Mouse (Mus musculus) hindbrain, embryonic 13.5 days (tissue): ENCODE results near the gene Snx11. TPM values are rescaled to one million over a fixed set of nuclear protein-coding genes. Genes with fewer than 3 reads are reported as not detected.

Experiments used
- ATAC-seq: fragments of 200-750 bp; cut with Nextera tagmentation; 2 replicates; pipeline ENCODE4 v1.8.0; 2017; ENCODE audit warnings: moderate TSS enrichment; ENCODE audit not compliant: low FRiP score
- H3K27ac ChIP-seq: fragments of 300-500 bp; sonication (generic); 2 replicates; pipeline ENCODE4 v1.5.1; 2015; ENCODE audit warnings: inconsistent platforms, mild to moderate bottlenecking, moderate library complexity
- H3K27me3 ChIP-seq: fragments of 300-500 bp; sonication (generic); 2 replicates; pipeline ENCODE4 v1.6.1; 2015; ENCODE audit warnings: mild to moderate bottlenecking, inconsistent platforms
- H3K36me3 ChIP-seq: fragments of 300-500 bp; sonication (generic); 2 replicates; pipeline ENCODE4 v1.6.1; 2015; ENCODE audit warnings: mild to moderate bottlenecking, inconsistent platforms
- H3K4me1 ChIP-seq: fragments of 300-500 bp; sonication (generic); replicated peaks from 2 replicates; pipeline ENCODE4 v1.6.1; 2015; ENCODE audit warnings: inconsistent platforms
- H3K4me2 ChIP-seq: fragments of 300-500 bp; sonication (generic); 2 replicates; pipeline ENCODE4 v1.6.1; 2015; ENCODE audit warnings: inconsistent platforms, mild to moderate bottlenecking, moderate library complexity
- H3K4me3 ChIP-seq: fragments of 300-500 bp; sonication (generic); 2 replicates; pipeline ENCODE4 v1.5.1; 2015; ENCODE audit warnings: mild to moderate bottlenecking, inconsistent platforms
- H3K9ac ChIP-seq: fragments of 300-500 bp; sonication (generic); 2 replicates; pipeline ENCODE4 v1.6.1; 2015; ENCODE audit warnings: mild to moderate bottlenecking, inconsistent platforms
- H3K9me3 ChIP-seq: fragments of 300-500 bp; sonication (generic); 2 replicates; pipeline ENCODE4 v1.6.1; 2016; ENCODE audit warnings: inconsistent platforms
- WGBS: fragments of 180-500 bp; shearing (Covaris S2); methylation state at CpG from one replicate; pipeline ENCODE4 v1.1.7; 2015; 5-methylcytosine and 5-hydroxymethylcytosine counted together
- polyA plus RNA-seq: library from polyadenylated mRNA; unstranded; fragments of >200 nt; fragmentation: Nextera tagmentation; extraction: Ambion mirVana; gene quantifications from 2 replicates; pipeline ENCODE4 v1.2.1, GENCODE M21; 2015

Snx11 gene
- polyA plus RNA-seq, 1 experiment from 2014 or later, result 71.8 TPM

GRCm38 (mm10) chr11:96728577-96728976 lies 48.8 kb downstream of the Snx11 start:
- Histone ChIP-seq H3K4me2 (no peak overlapping the region), H3K4me3 (no peak overlapping the region), H3K36me3 (no peaks in the 10 kb centered on the region), H3K9me3 (no peaks in the 10 kb centered on the region), H3K4me1 (peaks cover 48% of the 10 kb centered on the region), H3K9ac (no peak overlapping the region), H3K27me3 (no peaks in the 10 kb centered on the region), H3K27ac (peak overlapping the region; percentile 60)
- no peak for ATAC-seq
- WGBS, result 55% methylated on average over 2 of the region's 2 CpGs

- Histone ChIP-seq H3K9me3 (no peaks in the 10 kb centered on the region), H3K4me1 (peaks cover 34% of the 10 kb centered on the region), H3K27ac (no peak overlapping the region), H3K27me3 (no peaks in the 10 kb centered on the region), H3K36me3 (no peaks in the 10 kb centered on the region), H3K4me3 (no peak overlapping the region), H3K4me2 (no peak overlapping the region), H3K9ac (no peak overlapping the region)
- no peak for ATAC-seq
- 74% methylated on average over 1 of the region's 1 CpGs for WGBS
Measured at GRCm38 (mm10) chr11:96725833-96726232, 51.5 kb downstream of the Snx11 start.

GRCm38 (mm10) chr11:96718609-96719008 lies 58.8 kb downstream of the Snx11 start:
- Histone ChIP-seq H3K36me3 (no peaks in the 10 kb centered on the region), H3K9me3 (no peaks in the 10 kb centered on the region), H3K9ac (no peak overlapping the region), H3K27me3 (no peaks in the 10 kb centered on the region), H3K27ac (peak overlapping the region; percentile 25), H3K4me3 (no peak overlapping the region), H3K4me1 (peaks cover 36% of the 10 kb centered on the region), H3K4me2 (no peak overlapping the region)
- WGBS, result 40% methylated on average over 7 of the region's 7 CpGs
- no peak for ATAC-seq

Other genes with a start within 250 kb of the Snx11 start
- 108 and 109 TPM in 2 replicates for gene Cbx1, start 11.6 kb upstream of the Snx11 start, polyA plus RNA-seq
- 69.8 and 72.6 TPM in 2 replicates for gene Nfe2l1, start 52.4 kb upstream of the Snx11 start, polyA plus RNA-seq
- 27.3 and 31.7 TPM in 2 replicates for gene Copz2, start 72.3 kb upstream of the Snx11 start, polyA plus RNA-seq
- gene Cdk5rap3, start 138.9 kb upstream of the Snx11 start, polyA plus RNA-seq, result 92.9 and 100 TPM in 2 replicates
- 0.29 and 0.43 TPM in 2 replicates for gene Prr15l, start 150.5 kb upstream of the Snx11 start, polyA plus RNA-seq
- 20.5 and 22.6 TPM in 2 replicates for gene Pnpo, start 166.4 kb upstream of the Snx11 start, polyA plus RNA-seq
- gene Sp2, start 205.4 kb upstream of the Snx11 start, polyA plus RNA-seq, result 15.9 and 17.2 TPM in 2 replicates
- 0.10 and 0.29 TPM in 2 replicates for gene Sp6, start 235.8 kb upstream of the Snx11 start, polyA plus RNA-seq